Mouse (Mus musculus): ENCODE data around the gene Aoc2. TPM values are rescaled to one million over a fixed set of nuclear protein-coding genes. Genes with fewer than 3 reads are reported as not detected.
A peak's percentile ranks its signal among the peaks of the same experiment; 100 is the strongest.
"Not testable (repeated sequence)": the region's sequence is repeated elsewhere in the genome, so short reads cannot be mapped to it uniquely, and the experiment has no call there.

The Aoc2 gene
- polyA plus RNA-seq, 1 experiment from 2014 or later: 1.4 TPM

DNA sequence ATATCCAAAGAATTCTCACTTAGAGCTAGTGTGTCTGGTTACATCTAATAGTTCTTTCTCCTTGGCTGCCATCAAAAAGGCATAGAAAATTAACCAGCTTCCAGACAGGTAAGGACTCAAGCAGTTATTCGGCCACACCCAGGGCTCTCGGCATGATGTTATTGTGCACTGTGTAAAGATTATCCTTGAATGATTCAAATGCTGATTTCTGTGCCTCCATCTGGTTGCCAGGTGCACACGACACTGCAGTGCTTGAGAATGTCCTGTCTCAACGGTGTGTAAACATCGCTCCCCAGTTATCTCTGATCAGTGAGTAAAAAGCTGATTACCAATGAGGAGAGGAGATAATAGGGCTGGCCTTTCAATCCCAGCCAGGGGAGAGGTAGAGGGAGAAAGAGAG, 17.1 kb upstream of the Aoc2 start:
- Histone ChIP-seq H3K27ac (ENCODE audit: low read depth, low read length) (no peak overlapping the region), H3K4me3 (ENCODE audit: low read depth, low read length) (no peak overlapping the region), H3K4me1 (replicated peaks; ENCODE audit: control insufficient read depth, insufficient read depth, low read length) (no peaks in the 10 kb centered on the region), H3K9me3 (ENCODE audit: control insufficient read depth, low read length) (no peaks in the 10 kb centered on the region), H3K9ac (ENCODE audit: low read depth, low read length) (no peak overlapping the region), H3K27me3 (ENCODE audit: control insufficient read depth, insufficient read depth, low read length) (no peaks in the 10 kb centered on the region), H3K36me3 (ENCODE audit: control insufficient read depth, insufficient read depth, low read length) (no peaks in the 10 kb centered on the region), H3K4me2 (replicated peaks; ENCODE audit: low read depth, low read length) (no peak overlapping the region)
- ATAC-seq (ENCODE audit: low FRiP score) (no peak), DNase-seq (ENCODE audit: low spot score) (no peak)
- 41% methylated on average over 5 of the region's 5 CpGs for WGBS

DNA sequence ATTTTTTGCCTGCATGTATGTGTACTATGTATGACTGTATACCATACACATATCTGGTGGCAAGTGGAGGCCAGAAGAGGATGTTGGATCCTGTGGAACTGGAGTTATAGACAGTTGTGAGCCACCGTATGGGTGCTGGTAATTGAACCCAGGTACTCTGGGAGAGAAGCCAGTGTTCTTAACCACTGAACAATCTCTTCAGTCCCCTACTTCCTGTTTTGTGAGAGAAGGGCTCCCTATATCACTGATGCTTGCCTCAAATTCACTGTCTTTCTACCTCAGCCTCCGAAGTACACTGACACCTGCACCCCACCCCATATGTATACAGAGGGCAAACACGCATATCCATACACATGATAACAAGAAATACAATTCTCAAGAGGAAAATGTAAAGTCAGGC, 13.8 kb upstream of the Aoc2 start:
- Histone ChIP-seq H3K27ac (ENCODE audit: low read depth, low read length) (no peak overlapping the region), H3K9me3 (ENCODE audit: control insufficient read depth, low read length) (no peaks in the 10 kb centered on the region), H3K9ac (ENCODE audit: low read depth, low read length) (no peak overlapping the region), H3K4me1 (replicated peaks; ENCODE audit: control insufficient read depth, insufficient read depth, low read length) (no peaks in the 10 kb centered on the region), H3K36me3 (ENCODE audit: control insufficient read depth, insufficient read depth, low read length) (no peaks in the 10 kb centered on the region), H3K4me2 (replicated peaks; ENCODE audit: low read depth, low read length) (no peak overlapping the region), H3K27me3 (ENCODE audit: control insufficient read depth, insufficient read depth, low read length) (no peaks in the 10 kb centered on the region), H3K4me3 (ENCODE audit: low read depth, low read length) (no peak overlapping the region)
- 92% methylated on average over 3 of the region's 3 CpGs for WGBS
- DNase-seq (ENCODE audit: low spot score) (no peak), ATAC-seq (ENCODE audit: low FRiP score) (no peak)

DNA sequence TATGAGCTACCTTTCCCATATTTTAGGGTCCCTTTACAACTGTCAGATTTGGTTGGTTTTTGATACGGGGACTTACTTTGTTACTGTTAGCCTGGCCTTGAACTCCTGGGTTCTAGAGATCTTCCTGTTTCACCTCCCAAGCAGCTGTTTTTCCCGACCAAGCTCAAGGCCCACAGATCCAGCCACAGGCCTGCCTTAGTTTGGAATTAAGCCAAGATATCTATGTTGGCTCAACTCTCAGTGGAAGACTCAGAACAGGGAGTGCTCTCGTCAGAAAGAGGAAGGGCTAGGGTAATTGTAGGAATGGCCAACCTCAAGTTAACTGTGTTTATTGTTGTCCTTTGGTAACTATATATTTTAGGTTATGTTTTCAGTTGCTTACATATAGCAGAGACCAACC, 12.7 kb upstream of the Aoc2 start:
- Histone ChIP-seq H3K27ac (ENCODE audit: low read depth, low read length) (no peak overlapping the region), H3K27me3 (ENCODE audit: control insufficient read depth, insufficient read depth, low read length) (no peaks in the 10 kb centered on the region), H3K9ac (ENCODE audit: low read depth, low read length) (no peak overlapping the region), H3K9me3 (ENCODE audit: control insufficient read depth, low read length) (no peaks in the 10 kb centered on the region), H3K4me2 (replicated peaks; ENCODE audit: low read depth, low read length) (no peak overlapping the region), H3K36me3 (ENCODE audit: control insufficient read depth, insufficient read depth, low read length) (no peaks in the 10 kb centered on the region), H3K4me3 (ENCODE audit: low read depth, low read length) (no peak overlapping the region), H3K4me1 (replicated peaks; ENCODE audit: control insufficient read depth, insufficient read depth, low read length) (no peaks in the 10 kb centered on the region)
- ATAC-seq (ENCODE audit: low FRiP score) (no peak), DNase-seq (ENCODE audit: low spot score) (no peak)
- 73% methylated on average over 3 of the region's 3 CpGs for whole genome bisulfite sequencing

DNA sequence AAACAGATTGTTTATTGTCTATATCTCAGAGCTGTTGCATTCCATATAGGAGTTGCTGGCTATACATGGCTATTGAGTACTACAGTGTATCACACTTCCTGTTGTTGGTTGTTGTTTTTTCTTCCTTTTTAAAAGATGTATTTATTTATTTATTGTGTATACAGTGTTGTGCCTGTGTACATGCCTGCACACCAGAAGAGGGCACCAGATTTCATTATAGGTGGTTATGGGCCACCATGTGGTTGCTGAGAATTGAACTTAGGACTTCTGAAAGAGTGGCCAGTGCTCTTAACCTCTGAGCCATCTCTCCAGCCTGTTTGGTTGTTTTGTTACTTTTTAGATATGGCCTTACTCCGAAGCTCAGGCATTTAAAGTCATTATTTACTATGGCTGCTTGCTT, 10.3 kb upstream of the Aoc2 start:
- Histone ChIP-seq H3K36me3 (ENCODE audit: control insufficient read depth, insufficient read depth, low read length) (no peaks in the 10 kb centered on the region), H3K9ac (ENCODE audit: low read depth, low read length) (no peak overlapping the region), H3K9me3 (ENCODE audit: control insufficient read depth, low read length) (no peaks in the 10 kb centered on the region), H3K27ac (ENCODE audit: low read depth, low read length) (no peak overlapping the region), H3K4me3 (ENCODE audit: low read depth, low read length) (no peak overlapping the region), H3K27me3 (ENCODE audit: control insufficient read depth, insufficient read depth, low read length) (no peaks in the 10 kb centered on the region), H3K4me1 (replicated peaks; ENCODE audit: control insufficient read depth, insufficient read depth, low read length) (no peaks in the 10 kb centered on the region), H3K4me2 (replicated peaks; ENCODE audit: low read depth, low read length) (no peak overlapping the region)
- DNase-seq (ENCODE audit: low spot score) (no peak), ATAC-seq (ENCODE audit: low FRiP score) (no peak)
- WGBS: 90% methylated on average over 1 of the region's 1 CpGs

DNA sequence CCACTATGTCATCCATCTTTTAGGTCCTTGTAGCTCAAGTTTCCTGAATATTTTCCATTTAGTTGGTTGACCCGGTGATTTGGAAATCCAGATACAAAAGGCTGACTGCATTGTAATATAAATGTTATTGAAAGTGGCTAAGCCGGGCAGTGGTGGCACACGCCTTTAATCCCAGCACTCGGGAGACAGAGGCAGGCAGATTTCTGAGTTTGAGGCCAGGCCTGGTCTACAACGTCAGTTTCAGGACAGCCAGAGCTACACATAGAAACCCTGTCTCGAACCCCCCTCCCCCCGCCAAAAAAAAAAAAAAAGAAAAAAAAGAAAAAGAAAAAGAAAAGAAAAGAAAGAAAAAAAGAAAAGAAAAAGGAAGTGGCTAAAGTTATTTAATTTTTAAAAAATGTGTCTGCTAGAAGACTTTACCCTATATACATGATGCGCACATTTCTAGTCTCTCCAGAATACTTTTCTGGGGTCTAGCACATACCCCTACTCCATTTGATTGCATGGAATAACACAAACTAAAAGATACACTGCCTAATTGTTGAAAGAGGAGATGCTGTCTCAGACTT, 9.7 kb upstream of the Aoc2 start:
- ATAC-seq (ENCODE audit: low FRiP score) (no peak), DNase-seq (ENCODE audit: low spot score) (no peak)
- Histone ChIP-seq H3K9me3 (ENCODE audit: control insufficient read depth, low read length) (no peaks in the 10 kb centered on the region), H3K27ac (ENCODE audit: low read depth, low read length) (0 out of 2 replicates have a peak overlapping the region, but pooled peaks have one; percentile 72), H3K36me3 (ENCODE audit: control insufficient read depth, insufficient read depth, low read length) (peaks cover 2% of the 10 kb centered on the region), H3K9ac (ENCODE audit: low read depth, low read length) (peak overlapping the region; percentile 95), H3K4me3 (ENCODE audit: low read depth, low read length) (peak overlapping the region; percentile 78), H3K4me1 (replicated peaks; ENCODE audit: control insufficient read depth, insufficient read depth, low read length) (no peaks in the 10 kb centered on the region), H3K27me3 (ENCODE audit: control insufficient read depth, insufficient read depth, low read length) (no peaks in the 10 kb centered on the region), H3K4me2 (replicated peaks; ENCODE audit: low read depth, low read length) (peak overlapping the region; percentile 91)
- 81% methylated on average over 8 of the region's 8 CpGs for WGBS

DNA sequence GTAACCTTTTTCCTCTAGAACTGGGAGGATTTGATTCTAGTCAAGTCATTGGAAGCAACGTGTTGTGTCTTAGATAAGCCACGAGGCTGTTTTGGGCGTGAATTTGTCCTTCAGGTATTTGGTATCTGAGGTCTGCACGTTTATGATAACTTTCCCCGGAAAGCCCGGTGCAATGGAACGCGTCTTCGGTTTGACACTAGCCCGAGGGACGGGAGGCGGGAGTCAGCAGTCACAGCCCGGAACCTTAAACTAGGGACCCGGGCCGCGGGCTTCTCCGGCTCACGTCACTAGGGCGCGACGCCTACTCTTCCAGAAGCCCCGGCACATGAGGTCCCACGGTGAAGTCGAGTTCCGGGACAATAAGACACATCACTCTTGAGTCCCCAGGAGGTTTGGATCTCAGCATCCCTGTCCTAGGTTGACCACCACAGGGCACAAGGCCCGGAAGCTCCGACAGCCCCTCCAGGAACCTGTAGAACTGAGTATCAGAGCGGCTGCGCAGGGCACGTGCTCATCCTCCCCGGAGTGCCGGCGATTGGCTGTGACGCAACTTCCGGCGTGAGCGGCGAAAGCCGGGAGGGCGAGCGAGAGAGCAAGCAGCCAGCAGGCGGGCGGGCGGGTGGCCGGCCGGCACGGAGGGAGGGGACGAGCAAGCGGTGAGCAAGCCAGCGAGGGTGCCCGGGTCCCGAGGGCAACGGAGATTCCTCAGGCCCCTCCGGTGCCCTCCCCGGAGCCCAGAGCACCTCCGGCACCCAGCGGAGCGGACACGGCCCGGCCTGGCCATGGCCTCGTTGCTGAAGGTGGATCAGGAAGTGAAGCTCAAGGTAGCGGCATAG, 9.0 kb upstream of the Aoc2 start, which contains the start of gene Psme3:
Psme3 (plus strand) TSS at position 549 of the 836 bp plus-strand sequence.
- peak within 1 kb of the TSS; percentile 91 for H3K4me2 ChIP-seq (replicated peaks; ENCODE audit: low read depth, low read length)
- peak within 1 kb of the TSS; percentile 72 for H3K27ac ChIP-seq (ENCODE audit: low read depth, low read length)
- no peaks in the 10 kb centered on the region for H3K9me3 ChIP-seq (ENCODE audit: control insufficient read depth, low read length)
- peaks cover 8% of the 10 kb centered on the region for H3K36me3 ChIP-seq (ENCODE audit: control insufficient read depth, insufficient read depth, low read length)
- peak within 1 kb of the TSS; percentile 95 for H3K9ac ChIP-seq (ENCODE audit: low read depth, low read length)
- DNase-seq (ENCODE audit: low spot score) (peak; percentile 94), ATAC-seq (ENCODE audit: low FRiP score) (peak; percentile 90)
- under 1% methylated on average over 61 of the region's 62 CpGs for WGBS
- no peaks in the 10 kb centered on the region for H3K4me1 ChIP-seq (replicated peaks; ENCODE audit: control insufficient read depth, insufficient read depth, low read length)
- peak within 1 kb of the TSS; percentile 78 for H3K4me3 ChIP-seq (ENCODE audit: low read depth, low read length)
- no peaks in the 10 kb centered on the region for H3K27me3 ChIP-seq (ENCODE audit: control insufficient read depth, insufficient read depth, low read length)

DNA sequence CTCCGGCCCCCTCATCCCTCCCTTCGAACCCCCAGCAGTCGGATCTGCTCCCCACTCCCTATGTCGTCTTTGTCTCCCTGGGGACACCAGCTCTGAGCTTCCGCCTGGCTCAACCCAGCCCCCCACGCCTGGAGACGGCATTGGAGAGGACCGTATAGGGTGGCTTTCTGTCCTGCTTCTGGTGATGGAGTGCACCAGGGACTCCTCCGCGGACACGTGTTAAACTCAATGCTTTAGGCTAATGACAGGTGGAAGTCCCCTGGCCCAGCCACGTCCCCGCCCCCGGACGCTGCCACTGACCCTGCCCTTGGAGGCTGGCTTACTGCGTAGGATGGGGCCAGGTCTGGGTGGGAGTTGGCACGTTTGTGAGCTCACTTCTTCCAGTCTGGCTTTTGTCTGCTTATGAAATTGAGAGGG, 8.4 kb upstream of the Aoc2 start:
- no peaks in the 10 kb centered on the region for H3K4me1 ChIP-seq (replicated peaks; ENCODE audit: control insufficient read depth, insufficient read depth, low read length)
- H3K27ac ChIP-seq (ENCODE audit: low read depth, low read length): peak overlapping the region; percentile 72; the same call in 1 of the 2 replicates
- ATAC-seq (ENCODE audit: low FRiP score) (peak; percentile 77), DNase-seq (ENCODE audit: low spot score) (no peak)
- WGBS: under 1% methylated on average over 14 of the region's 17 CpGs
- H3K27me3 ChIP-seq (ENCODE audit: control insufficient read depth, insufficient read depth, low read length): no peaks in the 10 kb centered on the region
- peak overlapping the region; percentile 95 for H3K9ac ChIP-seq (ENCODE audit: low read depth, low read length)
- H3K4me3 ChIP-seq (ENCODE audit: low read depth, low read length): peak overlapping the region; percentile 78
- H3K4me2 ChIP-seq (replicated peaks; ENCODE audit: low read depth, low read length): peak overlapping the region; percentile 91
- H3K9me3 ChIP-seq (ENCODE audit: control insufficient read depth, low read length): no peaks in the 10 kb centered on the region
- peaks cover 11% of the 10 kb centered on the region for H3K36me3 ChIP-seq (ENCODE audit: control insufficient read depth, insufficient read depth, low read length)

DNA sequence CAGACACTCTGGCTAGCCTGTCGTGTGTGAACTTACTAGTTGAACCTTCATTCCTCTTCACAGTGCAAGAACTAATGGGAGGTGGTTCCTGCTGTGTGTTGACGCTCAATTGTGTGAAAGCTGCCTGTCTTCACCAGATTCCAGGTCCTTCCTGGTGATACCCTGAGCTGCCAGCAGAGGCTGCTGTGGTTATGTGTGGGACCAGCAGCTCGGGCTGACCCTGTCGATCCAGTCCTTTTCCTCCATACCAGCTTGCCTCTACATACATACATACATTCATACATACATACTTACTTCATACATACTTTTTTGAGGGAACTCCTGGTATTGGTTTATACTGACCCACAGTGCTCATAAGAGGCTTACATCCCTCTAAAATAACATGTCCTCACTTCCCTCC, 1.3 kb upstream of the Aoc2 start:
- Histone ChIP-seq H3K4me3 (ENCODE audit: low read depth, low read length) (no peak overlapping the region), H3K36me3 (ENCODE audit: control insufficient read depth, insufficient read depth, low read length) (peaks cover 16% of the 10 kb centered on the region), H3K4me2 (replicated peaks; ENCODE audit: low read depth, low read length) (no peak overlapping the region), H3K27me3 (ENCODE audit: control insufficient read depth, insufficient read depth, low read length) (no peaks in the 10 kb centered on the region), H3K27ac (ENCODE audit: low read depth, low read length) (no peak overlapping the region), H3K9ac (ENCODE audit: low read depth, low read length) (no peak overlapping the region), H3K9me3 (ENCODE audit: control insufficient read depth, low read length) (no peaks in the 10 kb centered on the region), H3K4me1 (replicated peaks; ENCODE audit: control insufficient read depth, insufficient read depth, low read length) (no peaks in the 10 kb centered on the region)
- ATAC-seq (ENCODE audit: low FRiP score) (no peak), DNase-seq (ENCODE audit: low spot score) (peak; percentile 79)
- WGBS: 25% methylated on average over 4 of the region's 4 CpGs

DNA sequence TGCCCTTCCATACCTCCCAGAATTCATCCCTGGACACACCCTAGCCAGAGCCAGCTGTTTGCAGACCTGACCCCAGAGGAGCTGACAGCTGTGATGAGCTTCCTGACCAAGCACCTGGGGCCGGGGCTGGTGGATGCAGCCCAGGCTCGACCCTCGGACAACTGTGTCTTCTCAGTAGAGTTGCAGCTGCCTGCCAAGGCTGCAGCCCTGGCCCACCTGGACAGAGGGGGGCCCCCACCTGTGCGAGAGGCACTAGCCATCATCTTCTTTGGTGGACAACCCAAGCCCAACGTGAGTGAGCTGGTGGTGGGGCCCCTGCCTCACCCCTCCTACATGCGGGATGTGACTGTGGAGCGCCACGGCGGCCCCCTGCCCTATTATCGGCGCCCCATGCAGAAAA, 338 bp downstream of the Aoc2 start:
- not testable (repeated sequence) for ATAC-seq (ENCODE audit: low FRiP score); H3K27ac ChIP-seq (ENCODE audit: low read depth, low read length); H3K9ac ChIP-seq (ENCODE audit: low read depth, low read length); DNase-seq (ENCODE audit: low spot score); H3K9me3 ChIP-seq (ENCODE audit: control insufficient read depth, low read length); H3K4me2 ChIP-seq (replicated peaks; ENCODE audit: low read depth, low read length); H3K27me3 ChIP-seq (ENCODE audit: control insufficient read depth, insufficient read depth, low read length); H3K4me3 ChIP-seq (ENCODE audit: low read depth, low read length); H3K4me1 ChIP-seq (replicated peaks; ENCODE audit: control insufficient read depth, insufficient read depth, low read length)
- peaks cover 14% of the 10 kb centered on the region for H3K36me3 ChIP-seq (ENCODE audit: control insufficient read depth, insufficient read depth, low read length)
- WGBS: 94% methylated on average over 11 of the region's 11 CpGs
